Mouse (Mus musculus) liver, adult 2 months (tissue): ENCODE measurements around the gene Borcs6.

Experiments
- CTCF ChIP-seq: fragments of 200-500 bp; IDR thresholded peaks from 2 replicates; pipeline ENCODE4 v1.5.1; 2011; ENCODE audit warnings: low read depth, low read length, control low read depth
- POLR2A ChIP-seq: fragments of 200-500 bp; IDR thresholded peaks from 2 replicates; pipeline ENCODE4 v1.6.1; 2011; ENCODE audit warnings: low read length, control low read depth; ENCODE audit not compliant: insufficient read depth; ENCODE audit errors: extremely low read depth

GRCm38 (mm10) chr11:69053848-69054247 is 5.7 kb upstream of the Borcs6 start:
- TF ChIP-seq CTCF (no peak), POLR2A (no peak)
